Mouse (Mus musculus) liver, postnatal 0 days (tissue): ENCODE results near the gene Tango6.

Experiments used
- CTCF ChIP-seq: sonication (generic); IDR thresholded peaks from 2 replicates; pipeline ENCODE4 v1.5.1; 2016; ENCODE audit warnings: antibody characterized with exemption, low read depth
- EP300 ChIP-seq: IDR thresholded peaks from 2 replicates; pipeline ENCODE4 v1.6.1; 2016; ENCODE audit warnings: antibody characterized with exemption, low read depth, mild to moderate bottlenecking

DNA sequence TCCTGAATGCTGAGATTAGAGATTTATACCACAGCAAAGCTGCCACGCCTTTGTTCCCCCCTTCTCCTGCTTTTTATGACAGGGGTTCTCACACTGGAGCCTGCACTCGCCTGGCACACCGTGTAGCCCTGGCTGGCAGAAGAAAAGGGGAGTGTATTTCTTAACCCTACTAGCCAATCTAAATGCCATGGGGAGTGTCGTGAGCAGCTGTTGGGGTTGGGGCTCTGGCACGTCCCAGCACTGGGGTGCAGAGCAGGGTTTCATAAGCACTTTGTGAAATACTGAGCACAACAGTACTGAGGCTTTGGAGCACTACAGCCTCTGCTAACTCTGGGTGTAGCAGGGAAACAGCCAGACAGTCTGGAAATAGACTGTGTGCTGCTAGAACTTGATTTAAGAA lies 216.6 kb downstream of the Tango6 start:
- no peak for TF ChIP-seq EP300
- TF ChIP-seq CTCF: no peak
